Mouse (Mus musculus): ENCODE measurements around the gene Abhd11. TPM values are rescaled to one million over a fixed set of nuclear protein-coding genes. Genes with fewer than 3 reads are reported as not detected.

Gene Abhd11
- total RNA-seq, 2 experiments from 2014 or later, result 56.8 to 115 TPM

- peak; percentile 21; the same call in 1 of the 2 replicates for ATAC-seq (replicated peaks; ENCODE audit: poor library complexity, severe bottlenecking)
These were observed 23.2 kb upstream of the Abhd11 start, which contains the start of gene Cldn3 for GRCm38 (mm10) chr5:134985633-134986297. TSS of gene Cldn3 (plus strand) at chr5:134986214.

- peak; percentile 42 for ATAC-seq (replicated peaks; ENCODE audit: poor library complexity, severe bottlenecking)
These were observed 22.4 kb upstream of the Abhd11 start for GRCm38 (mm10) chr5:134986298-134987268.

GRCm38 (mm10) chr5:134989166-134989565 lies 19.8 kb upstream of the Abhd11 start:
- no peak for ATAC-seq (replicated peaks; ENCODE audit: poor library complexity, severe bottlenecking)

GRCm38 (mm10) chr5:134989741-134990140 lies 19.2 kb upstream of the Abhd11 start:
- ATAC-seq (replicated peaks; ENCODE audit: poor library complexity, severe bottlenecking), result no peak

GRCm38 (mm10) chr5:134992566-134992965 lies 16.4 kb upstream of the Abhd11 start:
- ATAC-seq (replicated peaks; ENCODE audit: poor library complexity, severe bottlenecking), result no peak

- ATAC-seq (replicated peaks; ENCODE audit: poor library complexity, severe bottlenecking), result no peak
These were observed 10.6 kb upstream of the Abhd11 start for GRCm38 (mm10) chr5:134998359-134998758.

GRCm38 (mm10) chr5:134999797-135000196 lies 9.2 kb upstream of the Abhd11 start:
- ATAC-seq (replicated peaks; ENCODE audit: poor library complexity, severe bottlenecking), result no peak

- ATAC-seq (replicated peaks; ENCODE audit: poor library complexity, severe bottlenecking), result no peak
These were observed 8.2 kb upstream of the Abhd11 start for GRCm38 (mm10) chr5:135000751-135001150.

GRCm38 (mm10) chr5:135001309-135001708 lies 7.6 kb upstream of the Abhd11 start:
- peak; percentile 88 for ATAC-seq (replicated peaks; ENCODE audit: poor library complexity, severe bottlenecking)

GRCm38 (mm10) chr5:135002151-135002550 lies 6.8 kb upstream of the Abhd11 start:
- no peak for ATAC-seq (replicated peaks; ENCODE audit: poor library complexity, severe bottlenecking)

- 0 out of 2 replicates have a peak, but pooled peaks have one; percentile 6 for ATAC-seq (replicated peaks; ENCODE audit: poor library complexity, severe bottlenecking)
These were observed 965 bp upstream of the Abhd11 start for GRCm38 (mm10) chr5:135007802-135008571.

- peak; percentile 34 for ATAC-seq (replicated peaks; ENCODE audit: poor library complexity, severe bottlenecking)
These were observed 803 bp downstream of the Abhd11 start for GRCm38 (mm10) chr5:135009590-135010319.

GRCm38 (mm10) chr5:135010320-135010709 lies 1.4 kb downstream of the Abhd11 start:
- 0 out of 2 replicates have a peak, but pooled peaks have one; percentile 3 for ATAC-seq (replicated peaks; ENCODE audit: poor library complexity, severe bottlenecking)

- no peak for ATAC-seq (replicated peaks; ENCODE audit: poor library complexity, severe bottlenecking)
These were observed 2.1 kb downstream of the Abhd11 start for GRCm38 (mm10) chr5:135010841-135011743.

GRCm38 (mm10) chr5:135011809-135012613 lies 3.1 kb downstream of the Abhd11 start:
- ATAC-seq (replicated peaks; ENCODE audit: poor library complexity, severe bottlenecking), result no peak

GRCm38 (mm10) chr5:135012671-135013441 lies 3.9 kb downstream of the Abhd11 start:
- ATAC-seq (replicated peaks; ENCODE audit: poor library complexity, severe bottlenecking), result no peak

GRCm38 (mm10) chr5:135015497-135015896 lies 6.5 kb downstream of the Abhd11 start:
- ATAC-seq (replicated peaks; ENCODE audit: poor library complexity, severe bottlenecking), result peak; percentile 71

All from granulocyte monocyte progenitor cell, adult 5-6 weeks (primary cell).